Mouse (Mus musculus): ENCODE results near the gene Kpna2. TPM values are rescaled to one million over a fixed set of nuclear protein-coding genes. Genes with fewer than 3 reads are reported as not detected.
"Not testable (repeated sequence)": the region's sequence is repeated elsewhere in the genome, so short reads cannot be mapped to it uniquely, and the experiment has no call there.

Gene Kpna2
- polyA plus RNA-seq, 1 experiment from 2014 or later: 120 TPM

GRCm38 (mm10) chr11:106999949-107000513, 690 bp upstream of the Kpna2 start:
- H3K27me3 ChIP-seq (replicated peaks): no peaks in the 10 kb centered on the region
- WGBS: 83% methylated on average over 9 of the region's 9 CpGs
- H3K4me1 ChIP-seq: peaks cover 20% of the 10 kb centered on the region
- peak overlapping the region; percentile 89 for H3K27ac ChIP-seq (replicated peaks)
- peak overlapping the region; percentile 64 for H3K4me2 ChIP-seq
- peak overlapping the region; percentile 58 for H3K9ac ChIP-seq (replicated peaks)
- H3K4me3 ChIP-seq (replicated peaks): peak overlapping the region; percentile 81
- no peaks in the 10 kb centered on the region for H3K9me3 ChIP-seq (replicated peaks)
- ATAC-seq (ENCODE audit: low FRiP score): no peak
- H3K36me3 ChIP-seq: peaks cover 14% of the 10 kb centered on the region

DNA sequence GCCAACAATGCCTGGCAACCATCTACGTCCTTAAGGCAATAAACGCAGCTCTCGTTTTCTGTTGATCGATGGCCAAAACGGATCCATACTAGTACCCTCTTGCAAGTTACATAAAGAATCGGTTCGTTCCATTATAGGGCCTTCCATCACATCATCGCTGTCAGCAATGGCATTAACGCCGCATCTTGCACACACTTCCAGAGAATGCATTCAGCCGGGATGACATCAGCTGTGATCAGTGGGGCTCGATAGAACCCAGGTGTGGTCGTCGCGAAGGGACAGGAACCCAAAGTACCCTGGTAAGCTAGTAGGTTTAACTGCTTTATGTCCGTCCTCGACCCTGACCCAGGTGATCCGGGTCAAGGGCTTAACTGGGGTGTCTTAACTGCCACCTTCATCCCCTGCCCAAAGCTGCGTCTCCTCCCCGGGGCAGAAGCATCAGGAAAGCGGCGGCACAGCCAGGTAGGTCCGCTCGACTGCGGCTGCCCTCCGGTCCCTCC, 640 bp downstream of the Kpna2 start:
- peak overlapping the region; percentile 62 for H3K4me2 ChIP-seq
- peaks cover 20% of the 10 kb centered on the region for H3K4me1 ChIP-seq
- H3K27ac ChIP-seq (replicated peaks): peak overlapping the region; percentile 79
- no peaks in the 10 kb centered on the region for H3K9me3 ChIP-seq (replicated peaks)
- no peaks in the 10 kb centered on the region for H3K27me3 ChIP-seq (replicated peaks)
- peaks cover 26% of the 10 kb centered on the region for H3K36me3 ChIP-seq
- WGBS: under 1% methylated on average over 26 of the region's 26 CpGs
- peak overlapping the region; percentile 75 for H3K9ac ChIP-seq (replicated peaks)
- ATAC-seq (ENCODE audit: low FRiP score): peak; percentile 32
- H3K4me3 ChIP-seq (replicated peaks): peak overlapping the region; percentile 81

GRCm38 (mm10) chr11:106997976-106998375, 1.4 kb downstream of the Kpna2 start:
- H3K36me3 ChIP-seq: peaks cover 27% of the 10 kb centered on the region
- H3K4me3 ChIP-seq (replicated peaks): peak overlapping the region; percentile 81
- no peaks in the 10 kb centered on the region for H3K27me3 ChIP-seq (replicated peaks)
- 16% methylated on average over 5 of the region's 5 CpGs for WGBS
- ATAC-seq (ENCODE audit: low FRiP score): no peak
- H3K4me1 ChIP-seq: peaks cover 20% of the 10 kb centered on the region
- peak overlapping the region; percentile 75 for H3K9ac ChIP-seq (replicated peaks)
- H3K27ac ChIP-seq (replicated peaks): no peak overlapping the region
- no peaks in the 10 kb centered on the region for H3K9me3 ChIP-seq (replicated peaks)
- peak overlapping the region; percentile 62 for H3K4me2 ChIP-seq

DNA sequence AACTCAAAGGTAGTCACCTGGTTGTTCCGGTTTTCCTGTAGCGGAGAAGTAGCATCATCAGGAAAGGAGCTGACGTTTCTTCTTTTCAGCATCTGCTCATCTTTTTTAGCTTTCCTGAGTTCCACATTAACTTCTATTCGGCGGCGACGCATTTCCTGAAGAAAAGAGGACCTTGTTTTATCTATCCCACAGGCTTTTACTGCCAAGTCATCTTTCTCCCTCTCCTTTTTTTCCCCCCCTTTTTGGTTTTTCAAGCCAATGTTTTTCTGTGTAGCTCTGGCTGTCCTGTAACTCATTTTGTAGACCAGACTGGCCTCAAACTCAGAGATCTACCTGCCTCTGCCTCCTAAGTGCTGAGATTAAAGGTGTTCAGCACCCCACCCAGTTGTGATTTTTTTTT, 2.8 kb downstream of the Kpna2 start:
- H3K4me2 ChIP-seq; ATAC-seq (ENCODE audit: low FRiP score); H3K4me3 ChIP-seq (replicated peaks); H3K9me3 ChIP-seq (replicated peaks); H3K9ac ChIP-seq (replicated peaks); H3K27ac ChIP-seq (replicated peaks); H3K27me3 ChIP-seq (replicated peaks): not testable (repeated sequence)
- Histone ChIP-seq H3K36me3 (peaks cover 33% of the 10 kb centered on the region), H3K4me1 (peaks cover 20% of the 10 kb centered on the region)
- 93% methylated on average over 7 of the region's 7 CpGs for WGBS

DNA sequence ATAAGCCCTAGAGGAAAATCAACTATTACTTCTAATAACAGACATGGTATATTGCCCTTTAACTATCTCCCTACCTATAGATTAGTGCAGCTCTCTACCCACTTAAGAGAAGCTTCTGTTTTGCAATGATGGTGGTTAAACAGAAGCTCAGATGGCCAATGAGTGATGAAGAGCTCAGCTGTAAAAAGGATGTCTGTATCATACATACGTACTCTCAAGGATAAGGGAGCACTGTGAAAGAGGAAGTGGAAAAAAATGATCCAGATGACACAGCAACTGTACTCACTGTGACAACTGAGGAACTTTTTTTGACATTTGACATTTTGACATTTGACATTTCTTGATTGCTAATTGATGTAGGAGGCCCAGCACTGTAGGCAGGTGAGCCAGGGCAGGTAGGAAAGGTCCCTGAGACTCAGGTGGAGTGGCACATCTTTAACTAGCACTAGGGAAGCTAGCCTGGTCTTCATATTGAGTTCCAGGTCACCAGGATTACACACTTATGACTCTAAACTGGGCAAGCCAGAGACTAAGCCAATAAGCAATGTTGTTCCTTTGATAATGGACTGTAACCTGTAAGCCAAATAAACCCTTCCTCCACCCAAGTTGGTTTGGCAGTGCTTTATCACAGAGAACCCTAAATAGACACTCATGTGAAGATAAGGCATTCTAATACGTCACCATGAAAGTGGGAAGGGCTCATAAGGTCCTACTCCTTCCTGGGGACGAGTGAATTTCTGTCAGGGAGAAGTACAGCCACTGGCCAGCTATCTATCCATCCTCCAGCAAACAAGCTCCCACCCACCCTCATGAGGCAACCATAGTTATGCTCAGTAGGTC, 4.9 kb downstream of the Kpna2 start:
- H3K36me3 ChIP-seq: peaks cover 51% of the 10 kb centered on the region
- peaks cover 16% of the 10 kb centered on the region for H3K4me1 ChIP-seq
- no peaks in the 10 kb centered on the region for H3K27me3 ChIP-seq (replicated peaks)
- H3K4me2 ChIP-seq: no peak overlapping the region
- no peak overlapping the region for H3K27ac ChIP-seq (replicated peaks)
- no peak overlapping the region for H3K9ac ChIP-seq (replicated peaks)
- H3K9me3 ChIP-seq (replicated peaks): no peaks in the 10 kb centered on the region
- WGBS: 91% methylated on average over 3 of the region's 3 CpGs
- ATAC-seq (ENCODE audit: low FRiP score): no peak
- no peak overlapping the region for H3K4me3 ChIP-seq (replicated peaks)

DNA sequence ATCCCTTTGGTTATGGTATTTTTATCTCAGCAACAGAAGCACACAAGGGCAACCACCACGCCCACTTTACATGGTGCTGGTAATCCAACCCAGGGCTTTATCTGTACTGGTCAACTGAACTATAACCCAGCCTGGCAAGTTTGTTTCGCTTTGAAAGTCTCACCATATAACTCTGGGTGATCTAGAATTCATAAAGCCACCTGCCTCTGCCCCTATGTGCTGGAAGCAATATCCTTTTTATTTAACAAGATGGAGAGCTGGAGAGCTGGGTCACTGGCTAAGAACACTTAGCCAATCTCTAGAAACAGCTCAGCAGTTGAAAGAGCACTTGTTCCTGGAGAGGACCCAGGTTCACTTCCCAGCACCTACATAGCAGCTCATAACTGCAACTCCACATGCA, 12.0 kb downstream of the Kpna2 start:
- ATAC-seq (ENCODE audit: low FRiP score): no peak
- H3K27ac ChIP-seq (replicated peaks): no peak overlapping the region
- no peaks in the 10 kb centered on the region for H3K9me3 ChIP-seq (replicated peaks)
- WGBS: 96% methylated on average over 2 of the region's 2 CpGs
- no peak overlapping the region for H3K4me2 ChIP-seq
- no peaks in the 10 kb centered on the region for H3K4me1 ChIP-seq
- H3K36me3 ChIP-seq: peaks cover 36% of the 10 kb centered on the region
- no peaks in the 10 kb centered on the region for H3K27me3 ChIP-seq (replicated peaks)
- H3K4me3 ChIP-seq (replicated peaks): no peak overlapping the region
- no peak overlapping the region for H3K9ac ChIP-seq (replicated peaks)

DNA sequence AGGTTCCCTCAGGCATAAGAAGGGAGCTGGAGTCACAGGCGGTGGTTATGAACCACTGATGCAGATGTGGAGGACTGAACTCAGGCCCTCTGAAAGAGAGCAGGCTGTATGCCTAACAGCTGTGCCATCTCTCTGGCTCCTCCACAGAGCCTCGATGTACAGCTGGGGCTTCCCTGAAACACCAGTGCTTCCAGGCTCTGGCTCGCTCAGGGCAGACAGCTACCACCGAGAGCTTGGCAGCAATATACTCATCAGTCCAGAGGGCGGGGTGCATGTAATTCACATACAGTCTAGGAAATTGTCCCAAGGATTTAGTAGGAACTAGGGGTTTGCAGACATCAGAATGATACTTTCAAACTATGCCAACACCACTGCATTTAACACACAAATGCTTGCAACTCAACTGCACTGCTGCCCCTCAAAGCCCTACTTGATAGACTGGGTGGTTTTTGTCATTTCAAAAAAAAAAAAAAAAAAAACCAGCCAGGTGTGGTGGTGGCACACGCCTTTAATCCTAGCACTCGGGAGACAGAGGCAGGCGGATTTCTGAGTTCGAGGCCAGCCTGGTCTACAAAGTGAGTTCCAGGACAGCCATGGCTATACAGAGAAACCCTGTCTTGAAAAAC, 13.2 kb downstream of the Kpna2 start:
- H3K9ac ChIP-seq (replicated peaks); H3K27ac ChIP-seq (replicated peaks): not testable (repeated sequence)

GRCm38 (mm10) chr11:106982351-106982750, 17.0 kb downstream of the Kpna2 start:
- no peak overlapping the region for H3K27ac ChIP-seq (replicated peaks)
- ATAC-seq (ENCODE audit: low FRiP score): no peak
- H3K9ac ChIP-seq (replicated peaks): no peak overlapping the region
- H3K4me1 ChIP-seq: no peaks in the 10 kb centered on the region
- no peak overlapping the region for H3K4me2 ChIP-seq
- no peaks in the 10 kb centered on the region for H3K27me3 ChIP-seq (replicated peaks)
- no peak overlapping the region for H3K4me3 ChIP-seq (replicated peaks)
- WGBS: 55% methylated on average over 5 of the region's 5 CpGs
- no peaks in the 10 kb centered on the region for H3K36me3 ChIP-seq
- no peaks in the 10 kb centered on the region for H3K9me3 ChIP-seq (replicated peaks)

More for the DNA sequence above, 13.2 kb downstream of the Kpna2 start:
- not testable (repeated sequence) for ATAC-seq (ENCODE audit: low FRiP score); H3K27me3 ChIP-seq (replicated peaks); H3K9me3 ChIP-seq (replicated peaks); H3K4me2 ChIP-seq; H3K4me1 ChIP-seq; H3K4me3 ChIP-seq (replicated peaks)
- H3K36me3 ChIP-seq: peaks cover 29% of the 10 kb centered on the region
- 82% methylated on average over 9 of the region's 9 CpGs for WGBS

GRCm38 (mm10) chr11:106981787-106982186, 17.6 kb downstream of the Kpna2 start:
- ATAC-seq (ENCODE audit: low FRiP score): no peak
- Histone ChIP-seq H3K27me3 (replicated peaks) (no peaks in the 10 kb centered on the region), H3K4me2 (no peak overlapping the region), H3K4me1 (no peaks in the 10 kb centered on the region), H3K4me3 (replicated peaks) (no peak overlapping the region), H3K9ac (replicated peaks) (no peak overlapping the region), H3K36me3 (no peaks in the 10 kb centered on the region), H3K27ac (replicated peaks) (no peak overlapping the region), H3K9me3 (replicated peaks) (no peaks in the 10 kb centered on the region)
- 44% methylated on average over 1 of the region's 1 CpGs for WGBS

- H3K4me3 ChIP-seq (replicated peaks): no peak overlapping the region
- WGBS: 28% methylated on average over 7 of the region's 7 CpGs
- no peaks in the 10 kb centered on the region for H3K27me3 ChIP-seq (replicated peaks)
- ATAC-seq (ENCODE audit: low FRiP score): no peak
- H3K27ac ChIP-seq (replicated peaks): no peak overlapping the region
- H3K4me2 ChIP-seq: no peak overlapping the region
- H3K9me3 ChIP-seq (replicated peaks): no peaks in the 10 kb centered on the region
- H3K4me1 ChIP-seq: no peaks in the 10 kb centered on the region
- H3K9ac ChIP-seq (replicated peaks): no peak overlapping the region
- no peaks in the 10 kb centered on the region for H3K36me3 ChIP-seq
These were observed 18.9 kb downstream of the Kpna2 start for GRCm38 (mm10) chr11:106980455-106980854.

DNA sequence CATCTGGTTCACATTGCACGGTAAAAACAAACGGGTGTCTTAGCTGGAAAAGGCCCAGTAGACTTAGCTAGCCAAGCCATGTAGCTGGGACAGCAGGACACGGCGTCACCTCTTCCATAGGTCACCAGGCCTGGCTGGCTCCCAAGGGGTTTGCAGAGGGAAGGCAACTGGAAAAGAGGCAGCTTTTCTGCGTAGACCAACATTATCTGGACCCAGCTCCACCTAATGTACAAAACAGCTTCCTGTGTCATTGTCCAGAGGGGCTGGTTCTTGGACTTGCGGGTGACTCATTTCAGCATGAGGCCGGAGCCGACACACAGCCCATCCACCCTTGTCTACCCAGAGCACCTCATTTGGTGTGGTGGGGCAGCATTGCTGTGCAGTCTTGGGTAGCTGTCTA, 23.1 kb downstream of the Kpna2 start:
- H3K4me1 ChIP-seq: no peaks in the 10 kb centered on the region
- no peak overlapping the region for H3K4me3 ChIP-seq (replicated peaks)
- 86% methylated on average over 8 of the region's 8 CpGs for WGBS
- H3K4me2 ChIP-seq: no peak overlapping the region
- H3K27me3 ChIP-seq (replicated peaks): no peaks in the 10 kb centered on the region
- no peak overlapping the region for H3K27ac ChIP-seq (replicated peaks)
- no peaks in the 10 kb centered on the region for H3K36me3 ChIP-seq
- H3K9ac ChIP-seq (replicated peaks): no peak overlapping the region
- H3K9me3 ChIP-seq (replicated peaks): no peaks in the 10 kb centered on the region
- ATAC-seq (ENCODE audit: low FRiP score): no peak

Measured in neural tube, embryonic 15.5 days (tissue).